Mouse (Mus musculus) thymus, adult 2 months (tissue): ENCODE data around the gene Foxr1. TPM values are rescaled to one million over a fixed set of nuclear protein-coding genes. Genes with fewer than 3 reads are reported as not detected.
A peak's percentile ranks its signal among the peaks of the same experiment; 100 is the strongest.

Experiments
- DNase-seq: peaks from one replicate; pipeline ENCODE4 v3.0.0; 2021
- H3K27ac ChIP-seq: fragments of 200-500 bp; 2 replicates; pipeline ENCODE4 v1.5.1; 2012; ENCODE audit warnings: low read length, control low read depth; ENCODE audit not compliant: control insufficient read depth, insufficient read depth
- H3K27me3 ChIP-seq: fragments of 200-500 bp; 2 replicates; pipeline ENCODE4 v1.6.1; 2012; ENCODE audit warnings: mild to moderate bottlenecking, low read length, moderate library complexity, mixed read lengths; ENCODE audit not compliant: control insufficient read depth, insufficient read depth
- H3K36me3 ChIP-seq: fragments of 200-500 bp; 2 replicates; pipeline ENCODE4 v1.6.1; 2012; ENCODE audit warnings: mild to moderate bottlenecking, low read length, moderate library complexity; ENCODE audit not compliant: control insufficient read depth, insufficient read depth
- H3K4me1 ChIP-seq: fragments of 200-500 bp; replicated peaks from 2 replicates; pipeline ENCODE4 v1.6.1; 2012; ENCODE audit warnings: low read length; ENCODE audit not compliant: control insufficient read depth, insufficient read depth
- H3K4me3 ChIP-seq: fragments of 200-500 bp; 2 replicates; pipeline ENCODE4 v1.5.1; 2012; ENCODE audit warnings: mild to moderate bottlenecking, low read length, control low read depth, moderate library complexity; ENCODE audit not compliant: control insufficient read depth, insufficient read depth
- CTCF ChIP-seq: fragments of 200-500 bp; IDR thresholded peaks from 2 replicates; pipeline ENCODE4 v1.5.1; 2012; ENCODE audit warnings: mild to moderate bottlenecking, control low read depth, low read length, moderate library complexity, borderline replicate concordance; ENCODE audit not compliant: control insufficient read depth, poor library complexity, insufficient read depth; ENCODE audit errors: extremely low read depth
- POLR2A ChIP-seq: fragments of 200-500 bp; IDR thresholded peaks from 2 replicates; pipeline ENCODE4 v1.6.1; 2012; ENCODE audit warnings: mild to moderate bottlenecking, low read length, control low read depth, moderate library complexity; ENCODE audit not compliant: control insufficient read depth, poor library complexity, insufficient read depth; ENCODE audit errors: extremely low read depth
- WGBS: fragments of 180-500 bp; shearing (Covaris S2); methylation state at CpG from one replicate; pipeline ENCODE4 v1.1.7; 2018; 5-methylcytosine and 5-hydroxymethylcytosine counted together
- polyA plus RNA-seq: library from polyadenylated mRNA; depleted of rRNA; stranded (reverse); fragments of >200 nt; gene quantifications from 2 replicates; pipeline ENCODE4 v1.2.3, GENCODE M21; 2012

Gene Foxr1
- polyA plus RNA-seq, 1 experiment, result 0.08 TPM

DNA sequence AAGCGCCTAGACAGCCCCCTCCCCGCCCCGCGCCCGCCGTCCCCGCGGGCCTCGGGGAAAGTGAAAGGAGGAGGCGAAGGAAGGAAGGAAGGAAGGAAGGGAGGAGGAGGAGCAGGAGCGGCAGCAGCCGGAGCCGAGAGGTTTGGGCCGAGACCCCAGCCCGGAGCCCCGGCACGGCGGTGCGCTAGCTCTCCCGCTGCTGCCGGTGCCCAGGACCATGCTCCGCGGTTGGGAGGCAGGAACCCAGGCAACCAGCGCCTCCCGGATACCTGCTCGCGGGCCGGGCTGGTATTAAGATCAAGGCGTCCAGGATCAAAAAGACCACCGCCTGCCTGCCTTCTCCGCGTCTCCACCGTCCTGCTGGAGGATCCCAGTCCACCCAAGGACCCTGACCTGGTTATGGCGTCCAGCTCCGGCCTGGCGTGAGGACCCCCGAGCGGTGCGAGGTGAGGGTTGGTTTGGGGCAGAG lies 42.1 kb upstream of the Foxr1 start:
- no peaks in the 10 kb centered on the region for H3K36me3 ChIP-seq
- H3K27ac ChIP-seq, result peak overlapping the region; percentile 8; the same call in 1 of the 2 replicates
- no peak for DNase-seq
- TF ChIP-seq CTCF (no peak), POLR2A (peak; percentile 52; the same call in 1 of the 2 replicates)
- peaks cover 45% of the 10 kb centered on the region for H3K4me1 ChIP-seq
- WGBS, result 0% methylated on average over 38 of the region's 39 CpGs
- H3K4me3 ChIP-seq, result peak overlapping the region; percentile 93
- H3K27me3 ChIP-seq, result no peaks in the 10 kb centered on the region

DNA sequence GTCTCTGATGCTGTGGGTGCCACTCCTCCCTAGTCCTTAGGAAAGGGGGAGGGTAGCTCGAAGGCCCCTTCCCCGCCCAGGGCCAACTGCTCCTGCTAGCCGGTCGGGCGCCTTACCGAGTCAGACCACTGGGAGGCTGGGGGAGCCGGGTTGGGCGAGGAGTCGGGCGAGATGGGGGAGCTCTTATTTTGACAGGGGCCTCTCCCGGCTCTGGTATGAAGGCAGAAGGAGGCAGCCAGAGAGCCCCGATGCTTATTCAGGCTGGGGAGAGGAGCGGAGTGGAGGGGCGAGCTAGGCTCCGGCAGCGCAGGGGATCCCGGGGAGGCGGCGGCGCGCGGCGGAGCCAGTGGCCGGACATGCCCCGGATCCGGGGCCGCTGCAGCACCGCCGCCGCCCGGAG lies 41.6 kb upstream of the Foxr1 start, which contains the start of gene Bcl9l:
Gene Bcl9l, plus strand, starts transcription at position 274 of the 400 bp plus-strand sequence.
- H3K27ac ChIP-seq, result peak within 1 kb of the TSS; percentile 8; the same call in 1 of the 2 replicates
- peak within 1 kb of the TSS; percentile 93 for H3K4me3 ChIP-seq
- peaks cover 48% of the 10 kb centered on the region for H3K4me1 ChIP-seq
- under 1% methylated on average over 31 of the region's 31 CpGs for WGBS
- no peaks in the 10 kb centered on the region for H3K36me3 ChIP-seq
- H3K27me3 ChIP-seq, result no peaks in the 10 kb centered on the region
- 0 out of 2 replicates have a peak, but pooled peaks have one; percentile 62 for TF ChIP-seq POLR2A
- peak; percentile 73; the same call in 1 of the 2 replicates for TF ChIP-seq CTCF
- peak; percentile 93 for DNase-seq

GRCm38 (mm10) chr9:44482112-44482511 lies 41.2 kb upstream of the Foxr1 start:
- Histone ChIP-seq H3K4me1 (peaks cover 47% of the 10 kb centered on the region), H3K27me3 (no peaks in the 10 kb centered on the region), H3K36me3 (no peaks in the 10 kb centered on the region), H3K4me3 (peak overlapping the region; percentile 93), H3K27ac (no peak overlapping the region)
- no peak for DNase-seq
- 16% methylated on average over 3 of the region's 3 CpGs for WGBS
- TF ChIP-seq CTCF (no peak), POLR2A (no peak)

DNA sequence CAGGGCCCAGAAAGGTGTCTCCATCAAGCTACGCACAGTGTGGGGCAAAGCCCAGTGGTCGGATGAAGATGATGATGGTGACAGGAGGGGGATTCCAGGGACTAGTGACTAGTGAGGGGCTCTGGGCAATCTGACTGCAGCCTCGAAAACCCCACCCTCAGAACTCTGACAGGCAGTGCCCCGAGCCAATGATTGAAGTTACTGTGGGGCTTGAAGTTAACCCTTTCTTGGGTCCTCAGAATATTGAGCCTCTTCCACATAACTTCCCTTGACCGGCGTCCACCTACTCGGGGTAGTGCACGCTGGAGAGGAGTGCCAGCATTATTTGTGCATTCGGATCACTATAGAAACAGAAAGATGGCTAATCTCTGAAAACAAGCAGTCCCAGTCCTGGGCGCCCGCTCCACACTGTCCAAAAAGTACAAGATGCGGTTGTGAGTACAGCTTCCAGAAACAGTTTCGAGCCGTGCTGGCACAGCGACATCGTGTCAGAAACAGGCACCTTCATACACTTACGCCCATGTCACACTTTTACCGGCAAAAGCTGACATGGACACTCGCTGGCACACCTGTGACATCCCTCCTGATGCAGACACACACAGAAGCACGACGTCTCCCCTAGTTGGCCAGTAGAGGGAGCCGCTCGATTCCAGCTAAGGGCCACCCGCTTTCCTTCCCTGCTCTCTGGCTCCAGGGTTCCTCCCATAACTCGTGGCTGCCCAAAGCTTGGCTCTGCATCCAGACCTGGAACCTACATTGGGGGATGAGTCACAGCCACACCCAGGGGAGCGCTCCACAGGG lies 38.9 kb upstream of the Foxr1 start:
- Histone ChIP-seq H3K27me3 (no peaks in the 10 kb centered on the region), H3K27ac (no peak overlapping the region), H3K36me3 (no peaks in the 10 kb centered on the region), H3K4me3 (peak overlapping the region; percentile 67), H3K4me1 (peaks cover 34% of the 10 kb centered on the region)
- peak; percentile 87 for DNase-seq
- TF ChIP-seq CTCF (peak; percentile 89), POLR2A (no peak)
- WGBS, result under 1% methylated on average over 26 of the region's 26 CpGs

GRCm38 (mm10) chr9:44478959-44479605 lies 38.1 kb upstream of the Foxr1 start:
- H3K4me3 ChIP-seq, result peak overlapping the region; percentile 67
- TF ChIP-seq POLR2A (no peak), CTCF (peak; percentile 67; the same call in 1 of the 2 replicates)
- DNase-seq, result peak; percentile 50
- H3K4me1 ChIP-seq, result peaks cover 27% of the 10 kb centered on the region
- under 1% methylated on average over 29 of the region's 29 CpGs for WGBS
- no peak overlapping the region; the same call in 1 of the 2 replicates for H3K27ac ChIP-seq
- no peaks in the 10 kb centered on the region for H3K27me3 ChIP-seq
- H3K36me3 ChIP-seq, result no peaks in the 10 kb centered on the region

GRCm38 (mm10) chr9:44478229-44478921 lies 37.4 kb upstream of the Foxr1 start:
- H3K36me3 ChIP-seq, result no peaks in the 10 kb centered on the region
- under 1% methylated on average over 26 of the region's 27 CpGs for WGBS
- DNase-seq, result peak; percentile 41
- H3K4me1 ChIP-seq, result peaks cover 22% of the 10 kb centered on the region
- H3K27me3 ChIP-seq, result no peaks in the 10 kb centered on the region
- peak overlapping the region; percentile 67 for H3K4me3 ChIP-seq
- no peak overlapping the region for H3K27ac ChIP-seq
- no peak for TF ChIP-seq POLR2A
- TF ChIP-seq CTCF, result no peak
